Mouse (Mus musculus) adrenal gland, postnatal 10 days (tissue): Measurements from ENCODE around the gene Capn1. TPM values are rescaled to one million over a fixed set of nuclear protein-coding genes. Genes with fewer than 3 reads are reported as not detected.

Experiments
- DNase-seq: peaks from one replicate; pipeline ENCODE4 v3.0.0; 2021; ENCODE audit warnings: mixed read lengths
- total RNA-seq, 2 experiments: library from RNA; stranded (reverse); gene quantifications; 2 replicates each; pipeline ENCODE4 v1.2.3; 2021

The Capn1 gene
- total RNA-seq, 2 experiments from 2014 or later = 31.3 to 40.0 TPM

DNA sequence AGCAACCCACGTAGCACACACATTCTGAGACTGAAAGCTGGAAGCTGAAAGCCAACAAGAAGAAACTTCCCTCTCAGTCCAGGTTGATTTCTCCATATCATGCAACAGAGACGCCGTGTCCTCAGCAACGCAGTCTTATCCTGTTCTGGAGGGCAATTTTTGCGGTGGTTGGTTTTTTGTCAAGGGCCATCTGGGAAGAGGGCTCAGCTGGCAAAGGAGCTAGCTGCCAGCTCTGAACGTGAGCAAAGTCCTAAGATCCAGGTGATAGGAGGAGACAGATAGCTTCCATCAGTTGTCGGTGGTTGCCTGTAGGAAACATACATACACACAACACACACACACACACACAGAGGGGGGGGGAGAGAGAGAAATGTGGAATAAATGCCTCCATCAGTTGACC lies 22.6 kb upstream of the Capn1 start:
- DNase-seq = no peak

DNA sequence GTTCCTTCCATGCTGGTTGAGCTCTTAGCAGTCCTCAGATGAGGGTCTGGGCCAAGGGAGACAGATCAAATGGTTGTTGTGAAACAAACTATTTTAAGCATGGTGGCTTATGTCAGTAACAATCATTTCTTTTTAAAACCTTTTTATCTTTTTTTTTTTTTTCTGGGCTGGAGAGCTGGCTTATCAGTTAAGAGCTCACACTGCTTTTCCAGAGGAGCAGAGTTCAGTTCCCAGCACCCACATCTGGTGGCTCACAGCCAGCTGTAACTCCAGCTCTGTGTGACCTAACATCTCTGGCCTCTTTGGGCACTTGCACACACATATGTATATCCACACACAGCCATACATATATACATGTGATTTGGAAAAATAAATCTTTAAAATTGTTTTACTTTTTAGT lies 22.0 kb upstream of the Capn1 start:
- DNase-seq = no peak

DNA sequence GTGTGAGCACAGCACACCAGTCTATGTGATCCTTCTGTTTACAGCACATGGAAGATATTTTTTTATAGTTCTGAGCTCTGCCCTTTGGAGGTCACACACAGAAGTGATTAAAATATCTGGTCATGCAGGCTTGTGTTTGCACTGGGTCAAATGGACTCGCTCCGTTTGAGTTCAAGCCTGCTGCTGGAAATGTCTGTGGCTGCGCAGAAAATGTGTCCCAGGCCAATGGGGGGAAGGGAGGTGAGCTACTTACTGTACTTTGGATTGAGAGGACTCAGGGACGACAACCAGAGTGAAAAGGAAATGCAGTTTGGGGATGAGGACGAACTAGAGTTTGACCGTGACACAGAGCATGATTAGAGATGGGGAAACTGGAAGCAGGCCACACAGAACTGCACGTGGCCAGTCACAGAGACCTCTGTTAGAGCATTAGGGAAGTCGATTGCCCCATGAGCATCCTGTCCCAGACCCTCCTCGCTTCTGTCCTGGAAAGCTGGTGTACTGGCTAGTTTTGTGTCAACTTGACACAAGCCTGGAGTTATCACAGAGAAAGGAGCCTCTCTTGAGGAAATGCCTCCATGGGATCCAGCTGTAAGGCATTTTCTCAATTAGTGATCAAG lies 20.4 kb upstream of the Capn1 start:
- DNase-seq = no peak

DNA sequence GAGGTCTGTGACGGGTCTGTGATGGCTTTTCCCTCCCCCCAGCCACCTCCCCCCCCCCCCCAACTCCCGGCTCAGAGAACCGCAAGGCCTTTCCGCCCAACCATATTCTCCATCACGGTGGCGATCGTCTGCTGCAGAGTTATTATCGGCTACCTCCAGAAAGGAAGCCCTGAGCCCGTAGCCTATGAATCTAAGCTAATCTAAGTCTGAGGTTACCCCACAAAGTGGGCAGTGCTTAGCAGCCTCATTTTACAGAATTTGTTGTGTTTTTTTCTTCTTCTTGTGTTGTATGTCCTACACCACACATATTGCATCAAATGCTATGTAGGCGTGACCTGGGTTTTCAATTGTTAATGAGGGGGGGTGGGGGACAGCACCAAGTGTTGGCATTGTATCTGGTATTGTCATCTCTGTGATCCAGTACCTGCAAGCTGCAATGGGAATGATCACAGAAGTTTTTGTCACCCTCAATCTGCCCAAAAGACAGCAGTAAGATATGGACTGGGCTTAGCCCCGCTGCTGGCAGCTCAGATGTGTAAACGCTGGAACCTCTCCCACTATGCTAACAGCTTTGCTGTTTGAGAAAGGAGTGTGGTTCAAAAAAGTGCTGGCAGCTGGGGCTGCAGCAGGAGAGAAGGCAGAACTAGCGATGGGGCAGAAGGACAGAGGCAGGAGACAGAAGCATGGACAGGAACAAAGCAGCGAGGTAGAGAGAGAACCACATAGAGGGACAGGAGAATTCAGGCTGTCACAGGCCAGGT lies 15.0 kb upstream of the Capn1 start:
- DNase-seq = no peak

DNA sequence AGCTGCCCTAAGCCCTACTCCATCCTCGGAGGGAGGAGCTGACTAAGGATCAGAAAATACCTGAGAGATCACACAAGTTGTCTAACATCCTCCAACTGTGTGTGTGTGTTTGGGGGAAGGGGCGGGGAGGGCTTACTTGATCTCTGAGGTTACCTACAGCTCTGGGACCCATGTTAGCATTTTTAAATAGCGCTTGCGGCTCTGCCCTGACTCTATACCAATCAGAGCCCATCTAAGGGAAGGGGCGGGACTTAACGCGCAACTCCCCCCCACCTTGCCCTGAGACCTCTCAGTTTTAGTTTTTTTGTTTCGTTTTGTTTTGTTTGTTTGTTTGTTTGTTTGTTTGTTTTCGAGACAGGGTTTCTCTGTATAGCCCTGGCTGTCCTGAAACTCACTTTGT lies 13.7 kb upstream of the Capn1 start:
- DNase-seq = no peak

DNA sequence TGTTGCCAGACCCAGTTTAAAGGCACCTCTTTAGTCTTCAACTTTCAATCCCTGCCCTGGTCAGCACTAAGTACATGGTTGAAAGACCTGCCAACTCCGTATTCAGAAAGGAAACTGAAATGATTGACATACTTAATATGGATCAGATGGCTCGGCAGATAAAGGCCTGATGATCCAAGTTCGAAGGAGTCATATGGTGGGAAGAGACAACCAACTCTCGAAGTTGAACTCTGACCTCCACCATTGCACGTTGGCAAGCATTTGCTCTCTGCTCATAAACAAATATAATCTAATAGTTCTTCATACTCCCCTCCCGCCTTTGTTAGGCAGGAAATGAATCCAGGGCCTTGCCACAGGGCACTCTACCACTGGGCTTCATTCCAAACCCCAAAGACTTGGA lies 13.3 kb upstream of the Capn1 start:
- no peak for DNase-seq

DNA sequence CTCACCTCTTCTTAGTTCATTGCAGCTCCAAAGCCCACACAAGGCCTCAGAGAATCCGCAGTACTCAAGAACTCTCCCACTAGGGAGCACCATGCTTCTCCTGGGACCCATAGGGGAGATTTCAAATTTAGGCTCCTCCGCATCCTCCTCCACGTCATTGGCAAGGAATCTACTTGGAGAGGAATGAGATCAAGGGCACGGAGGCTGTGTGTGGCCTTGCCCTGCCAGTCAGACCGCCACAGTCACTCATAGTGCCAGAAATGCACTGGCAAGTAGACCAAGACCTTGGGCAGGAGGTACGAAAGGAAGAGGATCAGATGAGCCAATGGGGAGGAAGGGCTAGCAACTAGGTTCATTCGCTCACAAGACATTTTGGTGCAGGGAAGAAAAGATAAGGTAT lies 8.2 kb upstream of the Capn1 start:
- peak; percentile 63 for DNase-seq

DNA sequence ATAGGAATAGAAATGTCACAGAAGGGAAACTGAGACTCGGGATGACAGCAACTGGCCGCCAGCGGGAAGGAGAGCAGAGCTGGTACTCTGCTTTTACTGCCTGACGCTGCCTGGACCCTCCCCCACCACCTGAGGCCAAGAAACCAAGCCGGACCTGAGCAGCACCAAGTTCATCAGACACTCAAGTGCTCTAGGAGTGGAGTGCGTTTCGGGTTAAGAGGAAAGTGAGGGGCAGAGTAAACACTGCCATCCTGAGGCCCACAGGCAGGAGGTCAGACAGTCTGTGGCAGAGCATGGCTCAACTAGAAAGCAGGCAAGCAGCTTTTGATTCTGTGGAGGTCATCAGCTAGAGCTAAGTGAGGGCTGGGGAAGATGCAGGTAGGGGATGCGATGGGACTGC lies 7.4 kb upstream of the Capn1 start:
- no peak for DNase-seq

DNA sequence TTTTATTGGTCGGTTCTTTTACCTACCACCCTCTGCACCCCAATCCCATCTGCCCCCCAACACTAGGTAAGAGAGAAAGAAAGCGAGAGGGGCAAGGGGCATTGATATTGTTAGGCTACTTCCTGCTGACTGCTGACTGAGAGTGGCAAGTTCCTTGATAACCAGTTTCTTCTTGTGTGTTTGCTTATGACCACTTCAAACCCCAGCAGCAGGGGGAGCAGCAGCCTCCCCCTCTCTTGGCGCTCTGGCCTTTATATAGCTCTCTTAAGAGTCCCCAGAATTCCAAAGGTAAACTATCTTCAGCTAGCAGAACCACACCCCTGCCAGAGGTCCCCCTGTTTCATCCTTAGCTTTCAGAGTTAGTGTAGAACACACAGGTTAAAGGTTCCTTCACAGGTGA lies 4.6 kb upstream of the Capn1 start:
- no peak for DNase-seq

DNA sequence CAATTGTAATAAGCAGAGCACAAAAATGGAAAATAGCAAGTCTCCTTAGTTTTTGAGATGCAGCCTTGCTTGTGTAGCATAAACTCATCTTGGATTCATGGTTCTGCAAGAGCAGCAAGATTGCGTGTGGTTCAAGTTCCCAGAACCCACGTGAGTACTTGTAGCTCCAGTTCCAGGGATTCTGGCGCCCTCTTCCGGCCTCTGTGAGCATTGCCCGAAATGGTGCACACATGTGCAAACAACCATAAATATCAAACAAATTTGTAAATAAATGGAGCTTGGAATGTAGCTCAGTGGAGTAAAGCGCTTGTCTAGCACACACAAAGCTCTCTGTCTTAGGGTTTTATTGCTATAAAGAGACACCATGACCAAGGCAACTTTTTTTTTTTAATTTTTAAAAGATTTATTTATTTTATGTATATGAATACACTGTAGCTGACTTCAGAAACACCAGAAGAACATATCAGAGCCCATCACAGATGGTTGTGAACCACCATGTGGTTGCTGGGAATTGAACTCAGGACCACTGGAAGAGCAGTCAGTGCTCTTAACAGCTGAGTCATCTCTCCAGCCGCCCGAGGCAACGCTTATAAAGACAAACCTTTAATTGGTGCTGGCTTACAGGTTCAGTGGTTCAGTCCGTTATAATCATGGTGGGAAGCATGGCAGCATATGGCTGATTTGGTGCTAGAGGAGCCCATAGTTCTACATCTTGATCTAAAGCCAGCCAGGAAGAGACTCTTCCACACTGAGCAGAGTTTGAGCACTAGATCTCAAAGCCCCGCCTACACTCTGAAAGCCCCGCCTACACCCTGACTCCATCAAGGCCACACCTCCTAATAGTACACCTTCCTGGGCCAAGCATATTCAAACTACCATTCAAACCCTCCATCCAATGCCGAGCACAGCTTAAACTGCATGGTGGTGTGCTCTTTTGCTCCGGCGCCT lies 2.7 kb upstream of the Capn1 start:
- peak; percentile 93 for DNase-seq

DNA sequence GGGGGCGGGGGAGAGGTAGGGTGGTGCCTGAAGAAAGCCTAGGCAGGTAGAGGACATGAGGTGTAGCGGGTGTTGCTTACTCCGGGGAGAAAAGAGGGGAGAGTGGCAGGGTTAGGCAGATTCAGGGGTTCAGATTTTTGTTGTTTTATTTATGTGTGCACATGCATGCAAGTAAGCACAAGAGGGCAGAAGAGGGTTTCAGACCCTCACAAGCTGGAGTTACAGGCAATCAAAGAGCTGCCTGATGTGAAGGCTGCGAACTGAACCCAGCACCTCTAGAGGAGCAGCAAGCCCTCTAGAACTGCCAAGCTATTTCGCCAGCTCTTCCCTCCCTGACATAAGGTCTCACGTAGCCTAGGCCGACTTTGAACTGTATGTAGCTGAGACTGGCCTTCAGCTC lies 835 bp upstream of the Capn1 start:
- DNase-seq = no peak

DNA sequence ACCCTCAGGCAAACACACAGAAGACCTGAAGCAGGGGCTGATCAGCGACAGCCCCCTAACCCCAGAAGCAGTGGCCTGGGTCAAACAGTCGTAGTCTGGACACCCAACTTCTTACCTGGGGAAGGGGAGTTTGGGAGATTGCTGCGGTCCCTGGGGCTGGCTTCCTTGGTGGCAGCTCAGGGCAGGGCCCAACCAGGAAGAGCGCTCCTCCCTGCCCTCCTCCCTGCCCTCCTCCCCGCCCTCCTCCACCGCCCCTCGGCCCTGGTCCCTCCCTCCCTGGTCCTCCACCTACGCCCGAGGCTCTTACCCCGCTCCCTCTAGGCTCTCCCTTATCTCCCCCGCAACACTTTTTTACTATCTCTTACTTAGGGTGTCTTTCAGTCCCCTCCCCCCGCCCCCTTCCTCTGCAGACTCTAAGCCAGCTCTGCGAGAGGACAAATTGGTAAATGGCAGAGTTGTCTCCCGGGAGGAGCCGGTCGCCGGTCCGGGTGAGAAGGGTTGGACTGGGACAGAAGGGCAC lies 646 bp downstream of the Capn1 start:
- peak; percentile 64 for DNase-seq

DNA sequence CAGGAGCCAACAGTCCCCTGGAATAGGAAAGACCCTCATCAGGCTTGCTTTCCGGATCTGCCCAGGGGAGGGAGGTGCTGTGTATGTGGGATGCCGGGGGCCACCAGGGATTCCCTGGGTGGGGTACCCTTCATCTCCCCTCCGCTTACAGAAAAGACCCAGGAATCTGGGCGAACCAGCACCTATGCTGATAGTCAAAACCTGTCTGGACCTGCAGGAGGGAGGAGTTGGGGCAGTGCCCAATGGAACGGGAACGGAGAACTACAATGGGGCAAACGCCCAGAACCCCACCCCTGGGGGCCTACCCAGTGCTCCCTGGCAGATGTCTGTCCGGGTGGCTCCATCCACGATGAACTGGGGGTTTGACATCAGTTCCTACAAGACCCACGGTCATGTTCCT lies 2.0 kb downstream of the Capn1 start:
- no peak for DNase-seq

DNA sequence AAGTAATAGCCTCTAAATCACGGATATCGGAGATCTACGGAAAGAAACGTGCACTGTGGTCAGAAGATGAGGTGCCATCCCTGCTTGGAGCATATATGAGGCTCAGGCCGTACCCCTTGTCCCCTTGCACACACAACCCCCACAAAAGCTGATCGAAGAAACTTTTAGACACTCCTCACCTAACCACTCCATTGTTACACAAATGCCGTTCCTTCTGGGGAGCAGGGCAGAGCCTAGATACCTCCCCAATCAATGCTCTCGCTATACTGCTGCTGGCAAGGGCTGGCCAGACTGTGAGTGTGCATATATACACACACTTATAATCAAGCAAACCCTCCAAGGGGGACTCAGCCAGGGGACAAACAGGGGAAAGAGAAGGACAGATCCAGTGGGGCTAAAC lies 6.6 kb downstream of the Capn1 start:
- DNase-seq = no peak

DNA sequence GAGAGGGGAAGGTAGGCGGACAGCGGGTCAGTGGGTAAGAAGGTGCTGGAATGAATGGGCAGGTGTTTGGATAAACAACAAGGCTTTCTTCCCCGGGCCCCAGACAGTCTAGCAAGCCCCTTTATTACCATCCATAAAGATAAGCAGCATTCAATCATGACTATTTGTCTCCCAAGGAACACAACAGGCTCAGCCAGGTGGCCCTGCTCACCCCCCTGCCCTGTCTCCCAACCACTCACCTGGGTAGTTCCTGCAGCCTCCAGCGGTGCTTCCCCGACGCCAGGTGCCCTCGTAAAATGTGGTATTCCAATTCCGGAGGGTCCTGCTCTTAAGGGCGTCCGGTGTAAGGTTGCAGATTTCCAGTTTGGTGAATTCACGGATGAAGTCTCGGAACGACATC lies 8.7 kb downstream of the Capn1 start:
- no peak for DNase-seq

DNA sequence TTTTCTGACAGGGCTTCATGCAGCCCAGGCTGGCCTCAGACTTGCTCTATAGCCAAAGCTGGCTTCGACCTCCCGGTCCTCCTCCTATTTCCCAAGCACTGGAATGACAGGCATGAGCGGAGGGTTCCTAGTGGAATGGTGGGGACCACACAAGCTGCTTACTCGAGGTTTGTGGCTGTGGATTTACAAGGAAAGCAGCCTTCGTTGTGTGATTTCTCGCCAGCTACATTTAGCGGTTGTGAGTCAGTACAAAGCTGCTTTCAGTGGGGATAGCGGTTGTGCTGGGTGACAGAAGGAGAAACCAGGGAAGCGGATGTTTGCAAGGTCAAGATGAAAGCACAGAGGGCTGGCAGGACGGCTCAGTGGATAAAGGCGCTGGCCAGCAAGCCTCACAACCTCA lies 10.2 kb downstream of the Capn1 start:
- no peak for DNase-seq

DNA sequence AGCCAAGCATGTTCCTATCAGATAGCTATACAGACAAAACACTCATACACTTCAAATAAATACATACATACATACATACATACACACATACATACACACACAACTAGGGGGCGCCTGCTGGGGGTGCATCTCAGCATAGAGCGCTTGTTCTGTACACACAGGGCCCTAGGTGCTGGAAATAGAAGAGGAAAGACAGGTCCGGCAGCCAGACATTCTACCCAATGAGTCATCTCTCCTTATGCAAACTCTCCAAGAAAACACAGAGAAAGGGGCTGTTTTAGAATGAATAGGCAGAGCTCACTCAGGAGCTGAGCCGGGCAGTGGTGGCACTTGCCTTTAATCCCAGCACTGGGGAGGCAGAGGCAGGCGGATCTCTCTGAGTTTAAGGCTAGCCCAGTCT lies 15.7 kb downstream of the Capn1 start:
- no peak for DNase-seq

DNA sequence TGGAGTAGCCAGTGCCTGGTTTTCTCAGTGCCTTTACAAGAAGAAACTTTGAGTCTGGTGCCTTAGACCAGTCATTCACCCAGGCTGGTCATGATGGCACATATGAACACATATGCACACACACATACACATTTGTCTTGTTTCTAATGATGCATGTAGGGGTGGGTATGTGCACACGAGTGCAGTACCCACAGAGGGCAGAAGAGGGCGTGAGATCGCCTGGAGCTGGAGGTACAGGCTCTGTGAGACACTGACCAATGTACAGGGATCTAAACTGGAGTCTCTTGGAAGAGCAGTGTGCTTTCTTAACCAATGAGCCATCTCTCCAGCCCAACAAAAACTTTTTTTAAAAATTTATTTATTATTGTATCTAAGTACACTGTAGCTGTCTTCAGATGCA lies 17.5 kb downstream of the Capn1 start:
- no peak for DNase-seq

DNA sequence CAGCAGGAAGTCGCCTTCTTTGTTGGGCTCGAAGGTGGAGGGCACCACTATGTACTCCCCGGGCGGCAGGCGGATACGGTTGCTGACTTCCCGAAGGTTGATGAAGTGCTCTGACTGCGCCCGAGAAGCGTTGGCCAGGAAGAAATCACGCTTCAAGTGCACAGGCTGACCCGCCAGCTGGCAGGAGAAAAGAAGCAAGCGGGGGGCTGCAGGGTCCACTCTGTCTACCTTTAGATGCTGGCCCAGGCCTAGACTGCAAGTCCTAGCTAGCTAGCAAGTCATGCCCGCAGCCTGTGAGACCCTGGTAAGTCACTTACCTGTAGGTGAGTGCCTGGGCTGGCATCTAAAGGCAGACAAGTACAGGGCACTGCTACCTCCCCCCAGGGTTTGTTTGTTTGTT lies 21.0 kb downstream of the Capn1 start:
- no peak for DNase-seq

DNA sequence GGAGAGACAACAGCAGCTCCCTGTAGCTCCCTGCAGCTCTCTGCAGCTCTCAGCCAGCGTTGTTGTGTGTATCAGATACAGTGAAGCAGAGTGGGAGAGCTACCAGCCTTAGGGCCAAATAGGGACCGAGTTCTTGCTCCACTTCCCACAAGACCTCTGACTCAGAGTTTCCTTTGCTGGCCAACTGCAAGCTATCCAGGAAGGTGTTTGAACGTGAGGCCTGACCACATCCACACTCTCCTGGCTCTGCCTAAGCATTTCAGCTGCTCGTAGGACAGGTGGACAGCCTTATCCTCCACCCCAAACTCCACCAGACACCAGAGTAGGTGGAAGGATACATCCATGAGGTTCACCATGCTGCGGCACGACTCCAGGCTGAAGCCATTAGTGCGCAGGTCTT lies 23.7 kb downstream of the Capn1 start:
- DNase-seq = no peak

DNA sequence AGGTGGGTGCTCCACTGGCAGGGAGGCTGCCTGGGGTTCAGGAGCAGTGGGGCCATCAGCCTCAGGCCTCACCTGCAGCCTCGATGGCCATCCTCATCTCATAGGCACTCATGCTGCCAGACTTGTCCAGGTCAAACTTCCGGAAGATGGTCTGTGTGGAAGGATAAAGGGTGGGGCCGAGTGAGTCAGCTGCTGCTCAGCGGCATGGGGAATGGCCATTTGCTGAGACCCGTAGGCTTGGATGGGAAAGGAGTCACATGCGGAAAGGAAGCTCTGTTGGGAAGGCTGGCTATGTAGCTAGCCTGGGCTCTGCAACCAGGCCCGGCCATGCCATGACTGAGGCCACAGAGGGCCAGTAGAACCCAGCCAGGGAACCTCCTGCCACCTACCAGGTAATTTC lies 24.2 kb downstream of the Capn1 start:
- no peak for DNase-seq

DNA sequence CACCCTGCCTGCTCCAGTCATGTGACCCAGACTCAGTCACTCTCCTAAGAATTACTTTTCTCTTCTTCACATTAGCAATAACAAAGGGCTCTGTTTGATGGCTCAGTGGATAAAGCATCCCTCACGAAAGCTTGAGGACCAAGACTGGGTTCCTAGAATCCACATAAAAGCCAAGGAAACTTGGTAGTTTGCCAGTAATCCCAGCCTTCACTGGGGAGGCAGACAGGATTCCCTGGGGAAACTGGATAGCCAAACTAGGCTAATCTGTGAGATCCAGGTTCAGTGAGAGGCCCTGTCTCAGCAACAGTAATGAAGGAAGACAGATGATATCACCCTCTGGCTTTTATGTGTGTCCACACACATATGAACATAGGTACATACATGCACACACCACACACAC lies 24.8 kb downstream of the Capn1 start:
- DNase-seq = no peak

DNA sequence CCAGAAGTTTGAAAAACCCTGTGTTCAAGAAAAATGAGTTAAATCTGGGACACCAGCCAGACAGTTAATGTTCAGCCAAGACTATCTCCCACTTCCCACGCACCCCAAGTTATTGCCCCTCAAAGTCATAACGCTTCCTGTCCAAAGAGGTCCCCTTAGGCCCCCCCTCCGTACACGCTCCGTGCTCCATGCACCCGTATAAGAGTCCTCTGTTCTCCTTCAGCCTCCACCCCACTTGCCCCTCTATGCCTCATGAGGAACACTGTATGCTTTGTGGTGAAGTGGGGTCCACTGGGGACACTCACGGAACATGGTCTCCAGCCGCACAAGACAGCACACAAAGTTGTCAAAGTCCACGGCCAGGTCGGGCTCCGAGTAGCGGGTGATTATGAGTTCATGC lies 25.7 kb downstream of the Capn1 start:
- DNase-seq = no peak
